Mouse (Mus musculus) fibroblast of lung, adult 2 months (primary cell): ENCODE measurements around the gene Itpr2.

Experiments
- DNase-seq: peaks from one replicate; pipeline ENCODE4 v3.0.0-alpha.2; 2011; ENCODE audit warnings: low read depth

Itpr2 gene

GRCm38 (mm10) chr6:146347568-146347967 is 154.5 kb downstream of the Itpr2 start:
- DNase-seq, result no peak

GRCm38 (mm10) chr6:146346545-146347195 is 155.4 kb downstream of the Itpr2 start:
- no peak for DNase-seq

DNA sequence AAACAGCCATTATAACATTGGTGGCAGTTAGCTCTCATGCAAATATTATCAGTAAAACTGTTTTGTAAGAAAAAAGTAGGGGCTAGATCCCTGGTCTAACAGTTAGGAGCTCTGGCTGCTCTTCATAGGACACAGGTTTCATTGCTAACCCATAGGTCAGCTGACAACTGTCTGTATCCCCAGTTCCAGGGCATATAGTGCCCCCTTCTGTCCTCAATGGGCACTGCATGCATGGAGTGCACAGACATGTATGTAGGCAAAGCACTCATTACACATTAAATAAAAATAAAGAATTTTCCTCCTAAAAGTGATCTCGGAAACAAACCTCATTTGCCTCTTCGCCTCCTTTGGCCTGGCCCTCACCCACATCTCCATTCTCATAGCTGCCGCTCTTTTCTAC is 157.3 kb downstream of the Itpr2 start:
- DNase-seq, result no peak

DNA sequence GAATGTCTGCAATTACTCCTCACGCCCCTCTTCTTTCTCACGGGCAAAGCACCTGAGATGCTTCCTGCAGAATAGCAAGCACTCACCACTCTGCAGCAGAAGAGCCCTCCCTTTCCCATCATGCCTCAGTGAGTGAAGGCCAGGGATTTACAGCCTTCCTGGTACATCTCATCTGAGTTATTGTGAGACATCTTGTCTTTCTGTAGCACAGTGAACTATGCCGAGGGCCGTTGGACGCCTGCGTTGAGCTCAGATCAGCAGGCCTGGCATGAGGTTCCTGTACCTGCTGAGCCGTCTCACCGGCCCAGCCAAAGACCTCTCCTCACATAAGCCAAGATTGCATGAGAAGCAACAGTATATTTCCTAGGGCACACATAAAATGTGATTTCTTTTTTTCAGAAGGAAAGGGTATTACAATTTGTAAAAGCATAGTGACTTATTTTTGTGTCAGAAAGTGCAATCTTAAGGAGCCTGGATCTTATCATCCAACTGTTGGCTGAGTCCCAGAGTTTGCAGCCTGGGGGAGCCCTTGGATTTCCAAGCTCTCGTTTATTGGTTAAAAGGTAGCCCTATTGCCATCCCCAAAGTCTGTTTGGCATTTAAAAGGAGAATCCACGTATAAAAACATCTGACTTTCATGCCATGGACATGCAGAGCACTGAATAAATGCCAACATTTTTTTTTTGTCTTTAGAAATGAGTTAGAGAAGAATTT is 158.2 kb downstream of the Itpr2 start:
- no peak for DNase-seq

GRCm38 (mm10) chr6:146342995-146343394 is 159.0 kb downstream of the Itpr2 start:
- DNase-seq, result no peak

DNA sequence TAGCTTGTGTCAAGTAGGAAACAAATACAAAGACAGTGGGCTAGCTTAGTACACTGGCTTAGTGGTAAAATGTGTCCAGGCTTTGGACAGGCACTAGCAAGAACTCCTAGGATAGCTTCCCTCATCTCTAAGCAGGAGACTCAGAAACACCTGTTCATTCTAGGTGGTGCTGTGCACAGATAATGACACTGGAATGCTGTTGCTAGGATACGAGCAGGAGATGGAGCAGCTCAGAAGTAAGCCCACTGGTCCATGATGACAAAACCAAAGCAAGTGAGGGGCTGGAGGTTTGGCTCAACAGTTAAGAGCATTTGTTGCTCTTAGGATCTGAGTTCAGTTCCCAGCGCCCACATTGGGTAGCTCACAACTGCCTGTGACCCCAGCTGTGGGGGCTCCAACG is 160.1 kb downstream of the Itpr2 start:
- no peak for DNase-seq

DNA sequence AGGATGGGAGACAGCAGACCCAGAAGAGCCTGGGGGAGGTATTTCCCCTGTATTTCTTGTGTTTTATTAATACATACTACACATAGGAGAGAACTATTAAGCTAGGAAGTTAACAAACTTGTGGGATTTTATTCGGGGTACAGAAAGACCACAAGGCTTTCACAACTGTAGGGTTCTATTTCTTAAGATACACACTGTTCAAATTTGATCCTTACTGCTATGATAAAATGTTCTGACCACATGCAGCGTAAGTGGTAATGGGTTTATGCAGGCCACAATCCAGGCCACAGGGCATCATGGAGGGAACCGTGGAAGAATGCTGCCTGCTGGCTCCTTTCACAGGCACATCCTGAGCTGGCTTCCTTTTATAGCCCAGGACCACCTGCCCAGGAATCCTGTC is 160.6 kb downstream of the Itpr2 start:
- DNase-seq, result no peak

DNA sequence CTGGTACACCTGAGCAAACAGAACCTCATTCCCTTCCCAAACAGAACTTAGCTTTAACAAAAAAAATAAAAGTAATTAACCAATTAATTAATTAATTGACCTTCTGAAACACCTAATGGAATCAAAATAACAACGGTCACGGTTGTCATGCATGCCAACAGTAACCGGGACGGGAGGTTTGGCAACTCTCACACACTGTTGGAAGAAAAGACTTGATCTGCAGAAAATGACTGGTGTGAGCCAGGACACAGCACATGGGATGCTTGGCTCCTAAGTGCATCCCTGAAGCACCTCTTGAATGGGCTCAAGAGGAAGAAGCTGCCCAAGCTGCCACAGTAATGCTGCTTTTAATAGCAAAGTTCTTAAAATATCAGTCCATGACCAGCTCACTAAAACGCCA is 161.1 kb downstream of the Itpr2 start:
- DNase-seq, result no peak

DNA sequence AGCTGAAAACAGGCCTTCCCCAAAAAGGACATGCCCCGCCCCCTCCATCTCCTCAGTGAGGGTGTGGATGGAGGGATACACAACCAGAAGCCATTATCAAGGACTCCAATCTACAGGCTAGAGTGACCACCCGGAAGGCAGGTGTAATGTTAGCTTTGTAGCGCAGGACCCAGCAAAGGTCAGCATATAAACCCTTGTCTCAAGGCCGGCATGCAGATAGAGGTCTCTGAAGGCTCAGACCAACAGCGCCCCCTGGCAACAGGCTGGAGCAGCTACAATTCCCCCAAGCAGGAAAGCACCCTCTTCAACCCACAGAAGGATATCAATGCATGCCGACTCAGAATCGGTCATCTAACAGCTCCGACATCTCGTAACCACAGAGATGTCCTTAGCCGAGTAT is 162.2 kb downstream of the Itpr2 start:
- no peak for DNase-seq

DNA sequence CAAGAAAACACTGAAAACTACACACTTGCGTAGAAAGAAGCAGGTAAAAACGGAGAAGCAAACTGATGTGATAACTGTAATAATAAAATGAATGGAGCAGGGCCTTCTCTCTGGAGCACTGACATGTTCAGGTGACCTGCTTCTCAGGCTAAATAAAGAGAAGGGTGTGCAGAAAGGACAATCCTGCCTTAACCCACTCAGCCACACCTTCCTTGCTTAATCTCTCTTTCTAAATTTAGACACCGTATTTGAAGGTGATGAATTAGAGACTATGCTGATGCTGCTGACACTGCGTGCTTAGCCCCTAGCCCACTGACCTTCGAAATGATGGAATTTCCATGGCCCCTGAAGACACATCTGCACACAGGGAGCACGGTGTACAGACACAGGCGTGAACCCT is 164.8 kb downstream of the Itpr2 start:
- DNase-seq, result no peak

GRCm38 (mm10) chr6:146335191-146335590 is 166.8 kb downstream of the Itpr2 start:
- DNase-seq, result no peak

DNA sequence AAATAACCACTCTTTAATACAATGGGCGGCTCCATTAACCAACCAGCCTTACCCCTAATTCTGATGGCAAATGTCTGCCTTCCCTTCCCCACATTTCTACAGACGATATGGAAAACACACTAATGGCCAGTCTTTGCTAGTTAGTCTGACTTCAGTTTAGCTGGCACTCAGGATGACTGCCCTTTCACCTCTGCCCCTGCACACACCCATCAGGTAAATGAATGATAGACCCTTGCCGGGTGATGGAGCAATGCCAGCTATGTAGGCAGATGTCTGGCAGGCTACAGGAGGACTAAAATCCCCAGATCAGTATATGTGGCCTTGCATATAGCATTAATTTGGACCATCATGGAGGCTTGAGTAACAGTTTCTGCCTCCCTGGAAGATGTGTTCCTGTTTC is 168.5 kb downstream of the Itpr2 start:
- DNase-seq, result no peak

DNA sequence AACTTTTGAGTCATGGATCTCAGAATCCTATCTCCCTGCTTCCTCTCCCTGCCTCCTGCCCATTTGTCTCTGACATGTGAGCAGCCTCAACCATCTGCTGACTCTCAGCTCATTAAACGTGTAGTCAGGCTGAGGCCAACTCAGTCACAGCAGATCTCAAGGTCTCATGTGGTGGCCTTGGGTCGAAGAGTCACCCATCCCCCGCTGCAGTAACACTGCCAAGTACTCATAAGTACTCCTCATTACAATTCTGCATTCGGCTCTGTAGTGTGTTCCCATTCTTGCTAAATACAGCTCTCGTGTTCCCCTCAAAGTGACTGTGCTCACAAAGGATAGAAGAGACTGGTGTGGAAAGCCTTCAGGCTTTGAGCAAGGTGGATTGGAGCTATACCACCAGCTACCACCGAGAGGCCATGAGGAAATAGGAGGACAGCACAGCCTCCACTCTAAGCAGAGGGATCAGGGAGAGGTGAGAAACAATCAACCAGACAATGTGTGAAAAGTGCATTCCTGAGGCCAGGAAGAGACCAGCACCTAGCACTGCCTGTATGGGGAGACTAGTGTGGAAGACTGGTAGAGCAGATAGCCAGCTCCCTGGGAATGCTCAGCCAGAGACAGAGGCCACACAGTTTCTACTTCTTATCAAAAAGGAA is 170.9 kb downstream of the Itpr2 start:
- DNase-seq, result no peak

DNA sequence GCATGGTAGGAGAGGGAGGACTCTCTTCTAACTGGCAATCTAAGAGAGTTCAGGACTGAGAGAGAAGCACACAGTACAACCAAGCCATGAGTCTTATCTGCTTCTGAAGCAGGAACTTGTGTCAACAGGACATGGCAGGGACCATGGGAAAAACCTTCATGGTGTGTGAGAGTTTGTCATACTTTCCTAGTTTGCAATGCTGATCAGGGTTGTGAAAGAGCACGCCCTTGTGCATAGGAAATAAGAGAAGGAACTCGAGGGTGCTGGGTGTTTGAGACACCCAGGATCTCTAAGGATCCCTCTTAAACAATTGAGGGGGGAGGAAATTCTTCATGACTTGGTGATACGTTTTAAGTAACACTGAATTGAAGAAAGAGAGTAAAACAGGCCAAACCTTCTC is 172.9 kb downstream of the Itpr2 start:
- no peak for DNase-seq

DNA sequence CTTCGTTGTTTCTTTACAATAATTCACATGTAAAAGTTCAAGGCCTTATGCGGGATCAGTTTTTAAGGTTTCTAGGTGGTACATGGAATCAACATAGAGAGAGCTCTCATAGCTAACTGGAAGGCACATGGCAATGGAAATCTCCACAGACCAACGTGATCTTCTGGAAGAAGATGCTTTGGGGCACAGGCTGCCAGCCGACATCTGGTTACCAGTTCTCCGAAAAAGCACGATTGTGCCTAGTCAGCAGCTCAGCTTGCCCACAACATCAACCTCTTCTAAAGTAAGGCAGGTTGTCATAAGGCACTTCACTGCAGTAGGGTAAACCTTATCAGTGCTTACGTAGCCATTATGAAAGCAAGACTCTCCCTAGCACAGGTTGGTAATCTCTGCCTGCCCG is 175.4 kb downstream of the Itpr2 start:
- no peak for DNase-seq

DNA sequence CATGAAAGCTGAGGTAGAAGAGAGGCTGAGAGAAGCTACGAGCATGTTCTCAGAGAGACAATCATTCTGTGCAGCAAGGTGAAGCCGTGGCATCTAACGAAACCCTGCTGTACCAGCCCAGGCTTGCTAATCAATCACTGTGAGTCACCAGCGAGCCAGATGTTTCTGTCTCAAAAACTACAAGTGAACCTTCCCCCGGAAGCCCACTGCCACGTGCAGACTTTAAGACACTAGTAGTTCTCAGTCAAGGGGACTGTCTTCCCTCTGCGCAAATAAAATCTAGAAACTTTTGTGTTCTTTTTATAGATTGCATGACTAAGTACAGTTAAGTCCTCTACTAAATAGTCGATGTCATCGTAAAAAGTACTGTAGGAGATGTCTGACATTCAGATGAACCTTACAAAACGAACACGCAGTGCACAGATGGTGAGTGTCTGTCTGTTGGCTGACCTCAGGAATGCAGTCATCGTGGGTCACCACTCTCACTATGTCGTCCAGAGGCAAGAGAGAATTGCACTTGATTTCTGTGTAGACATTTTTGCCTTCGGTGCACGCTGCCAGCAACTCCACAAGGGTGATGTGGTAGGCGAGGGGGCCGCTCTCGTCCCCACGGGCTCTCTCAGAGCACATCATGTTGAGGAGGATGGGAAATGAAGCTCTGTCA is 177.3 kb downstream of the Itpr2 start:
- no peak for DNase-seq

GRCm38 (mm10) chr6:146322555-146322954 is 179.5 kb downstream of the Itpr2 start:
- DNase-seq, result no peak

- no peak for DNase-seq
Observed at GRCm38 (mm10) chr6:146321951-146322350, 180.1 kb downstream of the Itpr2 start.

DNA sequence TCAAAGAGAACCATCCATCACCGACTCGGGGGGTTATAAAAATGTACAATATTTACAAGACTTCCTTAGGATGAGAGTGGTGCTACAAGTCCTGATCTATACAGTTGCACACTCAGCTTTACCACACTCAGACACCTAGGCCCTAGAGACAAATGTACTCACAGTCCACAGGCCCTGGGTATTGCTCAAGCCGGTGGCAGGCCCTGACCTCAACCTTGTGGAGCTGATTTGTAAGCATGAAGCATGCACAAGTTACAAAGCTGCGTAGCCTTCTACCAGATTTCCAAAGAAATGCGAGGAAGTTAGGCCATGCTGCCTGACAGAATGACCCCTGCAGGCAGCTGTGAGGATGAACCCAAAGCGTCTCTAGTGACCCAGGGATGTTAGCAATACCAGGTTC is 185.6 kb downstream of the Itpr2 start:
- DNase-seq, result no peak

- no peak for DNase-seq
Observed at GRCm38 (mm10) chr6:146315153-146315552, 186.9 kb downstream of the Itpr2 start.

- no peak for DNase-seq
Observed at GRCm38 (mm10) chr6:146314304-146314703, 187.7 kb downstream of the Itpr2 start.

GRCm38 (mm10) chr6:146313396-146313795 is 188.6 kb downstream of the Itpr2 start:
- no peak for DNase-seq

- no peak for DNase-seq
Observed at GRCm38 (mm10) chr6:146310210-146310609, 191.8 kb downstream of the Itpr2 start.
